Mouse (Mus musculus) brain, embryonic 14.5 days (tissue): Measurements from ENCODE around the gene Ptma.

Experiments used
- CTCF ChIP-seq: fragments of 200-500 bp; IDR thresholded peaks from 2 replicates; pipeline ENCODE4 v1.5.1; 2012; ENCODE audit warnings: inconsistent platforms, mild to moderate bottlenecking, moderate library complexity, borderline replicate concordance; ENCODE audit not compliant: insufficient read depth, insufficient read length; ENCODE audit errors: extremely low read depth
- POLR2A ChIP-seq: fragments of 200-500 bp; IDR thresholded peaks from 2 replicates; pipeline ENCODE4 v1.6.1; 2012; ENCODE audit warnings: mild to moderate bottlenecking, inconsistent platforms, borderline replicate concordance; ENCODE audit not compliant: poor library complexity, insufficient read depth, insufficient read length, severe bottlenecking; ENCODE audit errors: extremely low read depth

- TF ChIP-seq CTCF (no peak), POLR2A (no peak)
These were observed 16.1 kb downstream of the Ptma start for GRCm38 (mm10) chr1:86542584-86542983.
